ENCODE assay signal across 23 mouse cellular contexts in genomic region chr13:52836231-52836630, GRCm38 (mm10).
"Had no signal": no experiment of that assay in that cellular context is flagged by ENCODE, and none has a peak within 500 bp of the region (broad histone marks: within the 10 kb centered on the region; RNA-seq: fewer than 3 reads in every experiment).

No protein-coding gene starts in this region.

- H3K9me3 ChIP-seq: heart, embryonic 15.5 days; hindbrain, embryonic 13.5 days; hindbrain, embryonic 15.5 days; limb, embryonic 10.5 days; limb, embryonic 12.5 days had no signal

- H3K4me1 ChIP-seq: hindbrain, embryonic 15.5 days; limb, embryonic 12.5 days had no signal

- H3K4me2 ChIP-seq: heart, embryonic 11.5 days; heart, embryonic 13.5 days; heart, embryonic 15.5 days; hindbrain, embryonic 13.5 days; hindbrain, embryonic 15.5 days; limb, embryonic 12.5 days had no signal

- H3K9ac ChIP-seq: heart, embryonic 13.5 days; heart, embryonic 15.5 days; hindbrain, embryonic 13.5 days; hindbrain, embryonic 15.5 days; limb, embryonic 12.5 days had no signal

- H3K4me3 ChIP-seq: heart, adult 2 months; heart, embryonic 13.5 days; heart, embryonic 15.5 days; hindbrain, embryonic 13.5 days; hindbrain, embryonic 15.5 days; layer of hippocampus, adult 2 months; left cerebral cortex, adult 2 months; limb, embryonic 10.5 days; limb, embryonic 12.5 days had no signal

- ATAC-seq: hindbrain, postnatal 0 days; intestine, embryonic 16.5 days had no signal

- H3K27me3 ChIP-seq: heart, embryonic 13.5 days; heart, embryonic 15.5 days; hindbrain, embryonic 13.5 days; hindbrain, embryonic 15.5 days; limb, embryonic 12.5 days had no signal

- DNase-seq: gastrocnemius, postnatal 14 days; gastrocnemius, postnatal 36 days; heart, adult 11 months; heart, adult 2 months; heart, postnatal 14 days; heart, postnatal 36 days; kidney, adult 18-20 months; kidney, adult 8-10 months; kidney, postnatal 10 days; kidney, postnatal 25 days; kidney, postnatal 4 days; liver had no signal

- H3K27ac ChIP-seq: heart, adult 2 months; heart, embryonic 13.5 days; heart, embryonic 15.5 days; hindbrain, embryonic 13.5 days; hindbrain, embryonic 15.5 days; hindbrain, postnatal 0 days; layer of hippocampus, adult 2 months; left cerebral cortex, adult 2 months; limb, embryonic 10.5 days; limb, embryonic 12.5 days had no signal
